Mouse (Mus musculus) G1E (cell line): ENCODE measurements around the gene Mlxip. TPM values are rescaled to one million over a fixed set of nuclear protein-coding genes. Genes with fewer than 3 reads are reported as not detected.

Experiments used
- ATAC-seq: 2 replicates; pipeline ENCODE4 v1.8.0; 2016; ENCODE audit warnings: mild to moderate bottlenecking; ENCODE audit not compliant: insufficient number of reproducible peaks, poor library complexity, low FRiP score, severe bottlenecking; ENCODE audit errors: extremely low read depth
- DNase-seq: peaks from one replicate; pipeline ENCODE4 v3.0.0; 2012; ENCODE audit warnings: low spot score
- H3K27me3 ChIP-seq: 2 replicates; pipeline ENCODE4 v1.6.1; 2012; ENCODE audit warnings: mild to moderate bottlenecking, low read length, inconsistent platforms; ENCODE audit not compliant: insufficient read depth
- H3K36me3 ChIP-seq: replicated peaks from 2 replicates; pipeline ENCODE3; 2012; ENCODE audit warnings: mild to moderate bottlenecking, inconsistent platforms
- H3K4me1 ChIP-seq: 2 replicates; pipeline ENCODE4 v1.6.1; 2012; ENCODE audit warnings: low read depth, low read length, inconsistent platforms, mixed read lengths; ENCODE audit not compliant: insufficient read depth
- H3K4me3 ChIP-seq: 2 replicates; pipeline ENCODE4 v1.5.1; 2012; ENCODE audit warnings: low read depth, mild to moderate bottlenecking, inconsistent platforms, low read length, moderate library complexity, mixed read lengths
- H3K9me3 ChIP-seq: replicated peaks from 2 replicates; pipeline ENCODE4 v1.6.1; 2012; ENCODE audit warnings: inconsistent platforms
- CTCF ChIP-seq: IDR thresholded peaks from 2 replicates; pipeline ENCODE4 v1.5.1; 2012; ENCODE audit warnings: low read depth, low read length, inconsistent platforms, mixed read lengths
- GATA1 ChIP-seq: IDR thresholded peaks from 2 replicates; pipeline ENCODE4 v1.6.1; 2012; ENCODE audit warnings: borderline replicate concordance, low read length, inconsistent platforms, mixed read lengths
- GATA2 ChIP-seq: IDR thresholded peaks from 2 replicates; pipeline ENCODE4 v1.6.1; 2012; ENCODE audit warnings: low read depth, low read length, inconsistent platforms, borderline replicate concordance
- POLR2AphosphoS5 ChIP-seq: IDR thresholded peaks from 2 replicates; pipeline ENCODE4 v1.6.1; 2012; ENCODE audit warnings: low read depth, low read length, inconsistent platforms; ENCODE audit not compliant: insufficient replicate concordance
- TAL1 ChIP-seq: conservative IDR thresholded peaks from 2 replicates; pipeline ENCODE4 v1.6.1; 2012; ENCODE audit warnings: low read depth, low read length, inconsistent platforms, mixed read lengths
- polyA plus RNA-seq: library from polyadenylated mRNA; stranded (reverse); fragments of >175 nt; gene quantifications from 2 replicates; pipeline ENCODE4 v1.2.3, GENCODE M21; 2012
- total RNA-seq, 2 experiments: library from RNA; stranded (forward) in 1 of 2; stranded (reverse) in 1 of 2; fragments of 200-1000 nt in 1 of 2; fragments of >200 nt in 1 of 2; fragmentation: Nextera tagmentation in 1 of 2; gene quantifications; 2 replicates each; pipeline ENCODE4 v1.2.3; 2014 to 2017

Gene Mlxip
- total and polyA plus RNA-seq, 3 experiments = 3.9 to 42.8 (median 15.8) TPM

DNA sequence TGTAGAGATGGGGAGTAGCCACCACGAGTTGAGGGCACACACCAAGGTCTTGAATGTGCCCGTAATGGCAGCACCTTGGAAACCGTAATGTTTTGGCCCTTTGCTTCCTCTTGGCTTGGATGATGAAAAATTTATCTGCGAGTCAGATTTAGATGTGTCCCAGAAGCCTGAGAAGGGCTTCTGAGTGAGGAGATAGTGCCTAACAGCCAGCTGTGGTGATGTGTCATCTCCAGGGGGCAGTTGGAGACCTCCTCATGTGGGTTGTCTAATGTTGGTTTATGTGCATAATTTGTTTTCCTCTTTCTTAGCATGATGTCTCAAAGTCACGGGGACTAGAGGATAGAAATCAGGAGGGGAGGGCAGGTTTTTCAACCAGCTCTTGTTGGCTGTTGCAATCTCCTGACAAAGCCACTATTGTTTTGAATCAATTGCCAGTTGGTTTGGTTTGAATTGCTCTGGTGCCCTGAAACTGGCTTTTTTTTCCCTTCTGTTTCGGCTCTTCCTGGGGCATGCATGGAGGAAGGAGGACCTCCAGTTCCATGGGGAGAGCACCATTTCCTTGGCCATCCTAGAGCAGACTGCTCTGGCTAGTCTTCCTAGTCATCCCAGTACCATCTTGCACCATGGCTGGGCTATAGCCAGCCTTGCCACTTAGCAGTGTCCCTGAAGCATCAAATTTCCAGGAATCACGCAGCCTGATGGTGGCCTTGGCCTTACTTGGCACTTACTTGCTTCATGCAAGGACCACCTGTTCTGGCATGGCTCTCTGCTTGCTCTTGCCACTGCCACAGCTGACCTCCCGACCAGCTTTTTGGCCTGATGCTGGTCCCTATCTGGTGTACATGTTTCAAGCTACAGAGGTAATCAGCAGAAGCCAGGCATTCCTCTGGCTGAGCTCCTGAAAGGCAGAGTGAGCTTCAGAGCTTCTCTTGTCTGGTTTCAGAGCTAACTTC is 22.2 kb downstream of the Mlxip start:
- Histone ChIP-seq H3K27me3 (no peaks in the 10 kb centered on the region), H3K36me3 (peaks cover 42% of the 10 kb centered on the region), H3K4me3 (no peak overlapping the region), H3K4me1 (peaks cover 7% of the 10 kb centered on the region), H3K9me3 (no peaks in the 10 kb centered on the region)
- no peak for TF ChIP-seq POLR2AphosphoS5
- no peak for TF ChIP-seq GATA2
- no peak for TF ChIP-seq CTCF
- no peak for TF ChIP-seq TAL1
- TF ChIP-seq GATA1 = no peak
- no peak for DNase-seq
- no peak for ATAC-seq

DNA sequence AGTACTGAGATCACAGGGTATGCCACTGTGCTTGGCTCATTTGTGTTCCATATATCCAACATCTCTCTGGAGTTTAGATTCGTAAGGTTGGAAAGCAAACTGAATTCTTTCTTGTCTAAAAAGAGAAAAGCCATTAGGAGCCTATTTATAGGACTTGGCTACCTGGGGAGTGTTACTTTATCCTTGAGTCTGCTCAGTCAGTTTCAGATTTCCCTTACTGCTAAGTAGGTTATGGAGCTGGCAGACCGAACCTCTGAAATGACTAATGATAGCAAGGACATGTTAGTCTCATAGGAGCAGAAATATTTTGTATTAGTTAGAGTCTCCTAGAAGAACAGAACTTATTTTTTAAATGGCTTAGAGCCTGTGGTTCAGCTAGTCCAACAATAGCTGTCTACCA is 29.3 kb downstream of the Mlxip start:
- TF ChIP-seq GATA1 (no peak), CTCF (no peak), POLR2AphosphoS5 (no peak), GATA2 (no peak), TAL1 (no peak)
- Histone ChIP-seq H3K4me3 (no peak overlapping the region), H3K27me3 (no peaks in the 10 kb centered on the region), H3K4me1 (peaks cover 3% of the 10 kb centered on the region; the same call in 1 of the 2 replicates), H3K9me3 (peaks cover 8% of the 10 kb centered on the region; the same call in 1 of the 2 replicates), H3K36me3 (peaks cover 35% of the 10 kb centered on the region)
- ATAC-seq (no peak), DNase-seq (no peak)

DNA sequence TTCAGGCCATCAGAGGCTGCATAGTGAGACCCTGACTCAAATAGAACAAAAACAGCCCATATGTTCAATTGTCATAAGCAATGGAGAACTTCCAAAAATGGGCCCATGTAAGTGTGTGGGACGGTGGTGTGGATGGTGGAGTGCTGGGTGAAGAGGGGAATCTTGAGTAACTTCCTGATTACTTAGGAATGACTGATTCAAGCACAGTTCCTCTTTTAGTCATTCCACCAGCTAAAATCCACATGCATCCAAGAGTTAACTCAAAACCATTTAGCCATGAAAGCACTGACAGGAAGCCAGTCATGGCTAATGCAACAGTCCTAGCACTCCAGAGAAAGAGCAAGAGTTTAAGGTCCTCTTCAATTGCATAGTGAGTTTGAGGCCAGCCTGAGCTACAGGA is 33.0 kb downstream of the Mlxip start:
- H3K9me3 ChIP-seq = peaks cover 8% of the 10 kb centered on the region; the same call in 1 of the 2 replicates
- H3K27me3 ChIP-seq = no peaks in the 10 kb centered on the region
- H3K4me1 ChIP-seq = peaks cover 3% of the 10 kb centered on the region; the same call in 1 of the 2 replicates
- H3K36me3 ChIP-seq = peaks cover 33% of the 10 kb centered on the region
- no peak for DNase-seq
- TF ChIP-seq GATA1 (no peak), CTCF (no peak), POLR2AphosphoS5 (no peak), GATA2 (no peak), TAL1 (no peak)
- ATAC-seq = no peak
- H3K4me3 ChIP-seq = no peak overlapping the region

GRCm38 (mm10) chr5:123431524-123432304 is 37.1 kb downstream of the Mlxip start:
- DNase-seq (no peak), ATAC-seq (no peak)
- TF ChIP-seq TAL1 (no peak), CTCF (no peak)
- Histone ChIP-seq H3K4me1 (peaks cover 9% of the 10 kb centered on the region), H3K36me3 (peaks cover 28% of the 10 kb centered on the region), H3K9me3 (0 out of 2 replicates have a peak, but pooled peaks cover 4% of the 10 kb centered on the region), H3K4me3 (no peak overlapping the region), H3K27me3 (no peaks in the 10 kb centered on the region)

GRCm38 (mm10) chr5:123432305-123432874 is 37.8 kb downstream of the Mlxip start:
- TF ChIP-seq GATA2 (no peak), CTCF (no peak), GATA1 (no peak), POLR2AphosphoS5 (no peak), TAL1 (no peak)
- peaks cover 26% of the 10 kb centered on the region for H3K36me3 ChIP-seq
- ATAC-seq (no peak), DNase-seq (no peak)
- no peaks in the 10 kb centered on the region for H3K27me3 ChIP-seq
- peaks cover 9% of the 10 kb centered on the region for H3K4me1 ChIP-seq
- H3K9me3 ChIP-seq = 0 out of 2 replicates have a peak, but pooled peaks cover 2% of the 10 kb centered on the region
- H3K4me3 ChIP-seq = no peak overlapping the region
